In genomic region chr17:73005100-73005499, GRCm38 (mm10) we compare ENCODE assay signal across 19 mouse cellular contexts.
DNase-seq lines count a peak whose midpoint lies in the region; ATAC-seq and TF ChIP-seq lines count a peak whose summit lies in the region.
"Had no signal": no experiment of that assay in that cellular context is flagged by ENCODE, and none has a peak within 500 bp of the region (broad histone marks: within the 10 kb centered on the region; RNA-seq: fewer than 3 reads in every experiment).

No protein-coding gene starts in this region.

- no peaks in the 10 kb centered on the region for H3K36me3 ChIP-seq in splenic B cell, adult 2 months (ENCODE audit: control insufficient read depth, insufficient read depth, low read length, poor library complexity, severe bottlenecking)
- H3K36me3 ChIP-seq in midbrain, postnatal 0 days (ENCODE audit: insufficient read depth, low read length), result no peaks in the 10 kb centered on the region
- H3K36me3 ChIP-seq: forebrain, embryonic 10.5 days; hindbrain, embryonic 15.5 days; limb, embryonic 12.5 days; midbrain, embryonic 12.5 days had no signal

- H3K9me3 ChIP-seq in midbrain, postnatal 0 days (ENCODE audit: low read length), result no peaks in the 10 kb centered on the region
- H3K9me3 ChIP-seq: forebrain, embryonic 10.5 days; hindbrain, embryonic 15.5 days; limb, embryonic 12.5 days; midbrain, embryonic 12.5 days had no signal

- H3K4me2 ChIP-seq in midbrain, postnatal 0 days (ENCODE audit: low read depth, low read length, poor library complexity, severe bottlenecking), result no peak overlapping the region
- H3K4me2 ChIP-seq: hindbrain, embryonic 15.5 days; limb, embryonic 12.5 days; midbrain, embryonic 12.5 days had no signal

- ATAC-seq in hematopoietic stem cell, adult 5-6 weeks (replicated peaks in 1 of 2; ENCODE audit: insufficient read depth in 1 of 2, low FRiP score in 2 of 2, low TSS enrichment in 1 of 2, low read depth in 1 of 2, poor library complexity in 2 of 2, severe bottlenecking in 2 of 2), result peak; percentile 39 to 40; a peak in 3 of 4 replicates
- ATAC-seq in midbrain, postnatal 0 days (ENCODE audit: low FRiP score), result no peak
- ATAC-seq: Patski had no signal

- intact Hi-C loops in left cerebral cortex, postnatal 14 days (cut with DNase I), result no loop called here
- intact Hi-C loops in left cerebral cortex, postnatal 10 days (cut with DNase I), result no loop called here

- H3K4me1 ChIP-seq in midbrain, postnatal 0 days (ENCODE audit: insufficient read depth, low read length), result no peaks in the 10 kb centered on the region
- H3K4me1 ChIP-seq: forebrain, embryonic 10.5 days; hindbrain, embryonic 15.5 days; limb, embryonic 12.5 days; midbrain, embryonic 12.5 days had no signal

- 90% methylated on average over 9 of the region's 9 CpGs for WGBS in midbrain, postnatal 0 days

- no peak overlapping the region for H3K4me3 ChIP-seq in midbrain, postnatal 0 days (ENCODE audit: low read depth, low read length)
- H3K4me3 ChIP-seq: forebrain, embryonic 10.5 days; hindbrain, embryonic 15.5 days; limb, embryonic 12.5 days; midbrain, embryonic 12.5 days had no signal

- no peaks in the 10 kb centered on the region for H3K27me3 ChIP-seq in splenic B cell, adult 2 months (ENCODE audit: control insufficient read depth, insufficient read depth, low read length, poor library complexity, severe bottlenecking)
- no peaks in the 10 kb centered on the region for H3K27me3 ChIP-seq in midbrain, postnatal 0 days (ENCODE audit: insufficient read depth, low read length)
- H3K27me3 ChIP-seq: hindbrain, embryonic 15.5 days; limb, embryonic 12.5 days; midbrain, embryonic 12.5 days; Patski had no signal

- peak; percentile 17 for DNase-seq in 416B (ENCODE audit: low read depth)
- DNase-seq in CD4-positive helper T cell, adult 2 months (ENCODE audit: low read depth, low spot score), result peak; percentile 80
- peak; percentile 71 for DNase-seq in splenic B cell, adult 2 months (ENCODE audit: low read depth, low spot score)
- DNase-seq in midbrain, postnatal 0 days (ENCODE audit: low spot score), result no peak
- DNase-seq in left cerebral cortex, postnatal 14 days (ENCODE audit: low spot score in 2 of 2), result no peak
- DNase-seq in left cerebral cortex, postnatal 10 days (ENCODE audit: extremely low spot score in 1 of 2, low spot score in 2 of 2), result no peak
- DNase-seq: cerebellum, adult 11 months; gastrocnemius, postnatal 36 days; kidney, adult 18-20 months; kidney, postnatal 36 days; layer of hippocampus, postnatal 36 days; lung, postnatal 10 days had no signal

- TF ChIP-seq CTCF in midbrain, postnatal 0 days (IDR thresholded peaks at IDR 0.05), result no peak

- H3K9ac ChIP-seq in midbrain, postnatal 0 days (replicated peaks; ENCODE audit: low read length, poor library complexity, severe bottlenecking), result no peak overlapping the region
- H3K9ac ChIP-seq: hindbrain, embryonic 15.5 days; limb, embryonic 12.5 days; liver, embryonic 14.5 days; midbrain, embryonic 12.5 days had no signal

- no peak overlapping the region for H3K27ac ChIP-seq in midbrain, postnatal 0 days (ENCODE audit: low read depth, low read length)
- H3K27ac ChIP-seq: forebrain, embryonic 10.5 days; hindbrain, embryonic 15.5 days; limb, embryonic 12.5 days; liver, embryonic 14.5 days; midbrain, embryonic 12.5 days had no signal

Comparison
In these comparisons a context has a peak if more than half of its experiments do, and no peak if none do; other contexts are left out.
1. DNase-seq: peak in 416B (single experiment), CD4-positive helper T cell, adult 2 months (single experiment) and splenic B cell, adult 2 months (single experiment); none in midbrain, postnatal 0 days (single experiment), left cerebral cortex, postnatal 14 days (0 of 2) and left cerebral cortex, postnatal 10 days (0 of 2).